Mouse (Mus musculus) embryonic facial prominence, embryonic 11.5 days (tissue): ENCODE measurements at regions not wholly inside any gene's neighbourhood (a gene's known extent, or its start where the extent isn't known, plus 50 kb on each side); places are given as distances from the start of the nearest gene placed in this dataset.

Source experiments
- ATAC-seq: fragments of 200-750 bp; cut with Nextera tagmentation; replicated peaks from 2 replicates; pipeline ENCODE4 v1.8.0; 2017; ENCODE audit warnings: low read depth; ENCODE audit not compliant: insufficient number of reproducible peaks, low FRiP score, low TSS enrichment
- DNase-seq: peaks from one replicate; pipeline ENCODE4 v3.0.0-alpha.2; 2015; ENCODE audit warnings: low spot score
- H3K27ac ChIP-seq: fragments of 300-500 bp; sonication (generic); replicated peaks from 2 replicates; pipeline ENCODE4 v1.5.1; 2014; ENCODE audit warnings: mild to moderate bottlenecking, low read depth, low read length, control low read depth
- H3K27me3 ChIP-seq: fragments of 300-500 bp; sonication (generic); 2 replicates; pipeline ENCODE4 v1.6.1; 2014; ENCODE audit warnings: mild to moderate bottlenecking, low read length, moderate library complexity, mixed read lengths; ENCODE audit not compliant: control insufficient read depth, insufficient read depth
- H3K36me3 ChIP-seq: fragments of 300-500 bp; sonication (generic); replicated peaks from 2 replicates; pipeline ENCODE4 v1.6.1; 2014; ENCODE audit warnings: low read depth, mild to moderate bottlenecking, low read length, moderate library complexity, mixed read lengths; ENCODE audit not compliant: control insufficient read depth, insufficient read depth
- H3K4me1 ChIP-seq: fragments of 300-500 bp; sonication (generic); 2 replicates; pipeline ENCODE4 v1.6.1; 2014; ENCODE audit warnings: low read length, mixed read lengths; ENCODE audit not compliant: control insufficient read depth, insufficient read depth
- H3K4me2 ChIP-seq: fragments of 300-500 bp; sonication (generic); 2 replicates; pipeline ENCODE4 v1.6.1; 2014; ENCODE audit warnings: low read depth, mild to moderate bottlenecking, control low read depth, low read length, moderate library complexity
- H3K4me3 ChIP-seq: fragments of 300-500 bp; sonication (generic); 2 replicates; pipeline ENCODE4 v1.5.1; 2014; ENCODE audit warnings: low read depth, low read length, control low read depth
- H3K9ac ChIP-seq: fragments of 300-500 bp; sonication (generic); replicated peaks from 2 replicates; pipeline ENCODE4 v1.6.1; 2014; ENCODE audit warnings: mild to moderate bottlenecking, control low read depth, low read length
- H3K9me3 ChIP-seq: fragments of 300-500 bp; sonication (generic); replicated peaks from 2 replicates; pipeline ENCODE4 v1.6.1; 2016; ENCODE audit warnings: mild to moderate bottlenecking, low read length, inconsistent platforms, mixed read lengths; ENCODE audit not compliant: control insufficient read depth
- WGBS: fragments of 180-500 bp; shearing (Covaris S2); extraction: QIAGEN DNeasy Blood & Tissue Kit; methylation state at CpG from one replicate; pipeline ENCODE4 v1.1.7; 2014; 5-methylcytosine and 5-hydroxymethylcytosine counted together

DNA sequence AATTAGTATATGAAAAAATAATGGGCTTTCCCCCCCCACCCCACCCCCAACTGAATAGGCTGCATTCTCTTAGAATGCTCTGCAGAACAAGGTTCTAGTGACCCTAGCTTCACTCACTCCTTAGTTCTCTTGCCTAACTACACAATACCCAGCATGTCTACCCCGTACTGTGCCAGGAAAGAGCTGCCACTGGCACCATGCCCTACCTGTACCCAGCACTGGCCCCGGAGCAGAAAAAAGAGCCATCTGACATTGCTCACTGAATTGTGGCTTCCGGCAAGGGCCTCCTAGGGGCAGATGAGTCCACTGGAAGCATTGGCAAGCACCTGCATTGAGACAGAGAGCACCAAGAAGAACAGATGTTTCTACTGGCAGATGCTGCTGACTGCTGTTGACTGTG, 156.0 kb upstream of the Gpr101 start:
- ATAC-seq (no peak), DNase-seq (no peak)
- Histone ChIP-seq H3K36me3 (no peaks in the 10 kb centered on the region), H3K4me1 (no peaks in the 10 kb centered on the region), H3K4me3 (no peak overlapping the region), H3K4me2 (no peak overlapping the region), H3K9me3 (no peaks in the 10 kb centered on the region), H3K27ac (no peak overlapping the region), H3K9ac (no peak overlapping the region), H3K27me3 (no peaks in the 10 kb centered on the region)
- WGBS, result 90% methylated on average over 3 of the region's 3 CpGs

DNA sequence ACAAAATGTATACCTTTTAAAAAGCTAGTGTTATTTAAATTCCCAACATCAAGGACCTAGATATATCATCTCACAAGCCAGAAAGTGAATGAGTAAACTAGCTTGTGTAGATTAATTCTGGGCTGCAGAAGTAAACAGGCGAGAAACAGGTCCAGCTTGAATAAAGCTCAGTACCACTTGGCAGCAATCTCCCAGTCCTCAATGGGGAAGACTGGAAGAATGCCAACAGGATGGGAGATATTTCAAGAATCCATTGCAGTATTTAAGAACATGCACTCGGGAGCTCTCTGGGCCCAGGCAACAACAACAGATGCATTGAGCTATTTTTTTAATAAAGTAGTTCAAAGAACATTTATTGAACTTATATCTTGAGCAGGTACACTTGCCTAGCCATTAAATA, 152.5 kb upstream of the Gpr101 start:
- WGBS, result 70% methylated on average over 2 of the region's 2 CpGs
- no peaks in the 10 kb centered on the region for H3K9me3 ChIP-seq
- H3K4me3 ChIP-seq, result no peak overlapping the region
- H3K4me1 ChIP-seq, result no peaks in the 10 kb centered on the region
- no peak for DNase-seq
- no peak overlapping the region for H3K4me2 ChIP-seq
- ATAC-seq, result no peak
- no peak overlapping the region for H3K9ac ChIP-seq
- no peaks in the 10 kb centered on the region for H3K27me3 ChIP-seq
- H3K36me3 ChIP-seq, result no peaks in the 10 kb centered on the region
- H3K27ac ChIP-seq, result no peak overlapping the region

DNA sequence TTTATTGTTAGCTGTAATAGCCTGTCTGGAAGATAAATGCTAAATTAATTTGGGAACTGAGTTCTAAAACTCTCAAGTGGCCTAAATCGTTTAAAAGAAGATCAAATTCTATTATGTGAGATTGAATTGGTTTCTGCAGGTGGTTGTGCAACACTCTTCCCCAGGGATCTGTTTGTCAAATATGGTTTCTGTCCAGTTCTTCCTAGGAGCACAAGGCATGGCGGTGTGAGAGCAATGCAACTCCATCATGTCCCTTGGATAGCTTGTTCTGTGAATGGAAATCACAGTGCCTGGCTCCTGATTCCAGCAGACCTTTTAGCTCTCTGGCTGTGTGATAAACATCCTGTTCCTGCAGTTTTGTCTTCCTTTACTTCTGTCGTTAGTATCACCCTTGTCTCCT, 151.9 kb upstream of the Gpr101 start:
- Histone ChIP-seq H3K4me1 (no peaks in the 10 kb centered on the region), H3K4me2 (no peak overlapping the region), H3K9me3 (no peaks in the 10 kb centered on the region), H3K27ac (no peak overlapping the region), H3K27me3 (no peaks in the 10 kb centered on the region), H3K36me3 (no peaks in the 10 kb centered on the region), H3K4me3 (no peak overlapping the region), H3K9ac (no peak overlapping the region)
- no peak for ATAC-seq
- no peak for DNase-seq
- WGBS, result 75% methylated on average over 3 of the region's 3 CpGs
